In genomic region chr9:98311316-98311965, GRCm38 (mm10) we compare ENCODE assay signal across 26 mouse cellular contexts. TPM values are rescaled to one million over a fixed set of nuclear protein-coding genes. Genes with fewer than 3 reads are reported as not detected.
A peak's percentile ranks its signal among the peaks of the same experiment; 100 is the strongest.
DNase-seq lines count a peak whose midpoint lies in the region; ATAC-seq and TF ChIP-seq lines count a peak whose summit lies in the region.
"Had no signal": no experiment of that assay in that cellular context is flagged by ENCODE, and none has a peak within 500 bp of the region (broad histone marks: within the 10 kb centered on the region; RNA-seq: fewer than 3 reads in every experiment).

No protein-coding gene starts in this region.

- no peaks in the 10 kb centered on the region for H3K9me3 ChIP-seq in kidney, postnatal 0 days (replicated peaks; ENCODE audit: low read length)
- H3K9me3 ChIP-seq in kidney, embryonic 14.5 days (ENCODE audit: control insufficient read depth, low read length) = no peaks in the 10 kb centered on the region
- H3K9me3 ChIP-seq in liver, embryonic 13.5 days (replicated peaks) = no peaks in the 10 kb centered on the region
- H3K9me3 ChIP-seq in liver, postnatal 0 days (ENCODE audit: low read length) = 0 out of 2 replicates have a peak, but pooled peaks cover 4% of the 10 kb centered on the region
- H3K9me3 ChIP-seq in liver, embryonic 15.5 days (replicated peaks) = no peaks in the 10 kb centered on the region
- no peaks in the 10 kb centered on the region for H3K9me3 ChIP-seq in midbrain, postnatal 0 days (ENCODE audit: low read length)
- H3K9me3 ChIP-seq: embryonic facial prominence, embryonic 12.5 days; embryonic facial prominence, embryonic 15.5 days; heart, embryonic 15.5 days; hindbrain, embryonic 10.5 days; hindbrain, embryonic 13.5 days had no signal

- no peak overlapping the region for H3K4me3 ChIP-seq in kidney, postnatal 0 days (replicated peaks; ENCODE audit: low read depth, low read length)
- no peak overlapping the region for H3K4me3 ChIP-seq in kidney, embryonic 14.5 days (ENCODE audit: low read length)
- no peak overlapping the region for H3K4me3 ChIP-seq in liver, embryonic 13.5 days (replicated peaks)
- no peak overlapping the region for H3K4me3 ChIP-seq in liver, postnatal 0 days (ENCODE audit: low read depth, low read length)
- H3K4me3 ChIP-seq in liver, embryonic 15.5 days (replicated peaks) = no peak overlapping the region
- H3K4me3 ChIP-seq in midbrain, postnatal 0 days (ENCODE audit: low read depth, low read length) = no peak overlapping the region
- H3K4me3 ChIP-seq: embryonic facial prominence, embryonic 12.5 days; embryonic facial prominence, embryonic 15.5 days; heart, embryonic 12.5 days; heart, embryonic 15.5 days; hindbrain, embryonic 10.5 days; hindbrain, embryonic 13.5 days had no signal

- H3K36me3 ChIP-seq in kidney, postnatal 0 days (ENCODE audit: insufficient read depth, low read length) = no peaks in the 10 kb centered on the region
- H3K36me3 ChIP-seq in kidney, embryonic 14.5 days (ENCODE audit: control insufficient read depth, insufficient read depth, low read length) = no peaks in the 10 kb centered on the region
- H3K36me3 ChIP-seq in liver, embryonic 13.5 days = peaks cover 75% of the 10 kb centered on the region
- peaks cover 5% of the 10 kb centered on the region; the same call in 1 of the 2 replicates for H3K36me3 ChIP-seq in liver, postnatal 0 days (replicated peaks; ENCODE audit: insufficient read depth, low read length)
- H3K36me3 ChIP-seq in liver, embryonic 15.5 days (replicated peaks) = peaks cover 71% of the 10 kb centered on the region
- no peaks in the 10 kb centered on the region for H3K36me3 ChIP-seq in midbrain, postnatal 0 days (ENCODE audit: insufficient read depth, low read length)
- H3K36me3 ChIP-seq: embryonic facial prominence, embryonic 12.5 days; embryonic facial prominence, embryonic 15.5 days; heart, embryonic 12.5 days; heart, embryonic 15.5 days; hindbrain, embryonic 10.5 days; hindbrain, embryonic 13.5 days had no signal

- no peak for TF ChIP-seq EP300 in liver, postnatal 0 days (IDR thresholded peaks at IDR 0.05; ENCODE audit: low read depth)

- no peaks in the 10 kb centered on the region for H3K4me1 ChIP-seq in kidney, postnatal 0 days (replicated peaks; ENCODE audit: insufficient read depth, low read length)
- no peaks in the 10 kb centered on the region for H3K4me1 ChIP-seq in kidney, embryonic 14.5 days (ENCODE audit: control insufficient read depth, insufficient read depth, low read length)
- peaks cover 71% of the 10 kb centered on the region for H3K4me1 ChIP-seq in liver, embryonic 13.5 days (replicated peaks)
- H3K4me1 ChIP-seq in liver, postnatal 0 days (ENCODE audit: insufficient read depth) = peaks cover 22% of the 10 kb centered on the region
- peaks cover 76% of the 10 kb centered on the region for H3K4me1 ChIP-seq in liver, embryonic 15.5 days (replicated peaks)
- no peaks in the 10 kb centered on the region for H3K4me1 ChIP-seq in midbrain, postnatal 0 days (ENCODE audit: insufficient read depth, low read length)
- H3K4me1 ChIP-seq: embryonic facial prominence, embryonic 12.5 days; embryonic facial prominence, embryonic 15.5 days; heart, embryonic 15.5 days had no signal

- no peak for ATAC-seq in kidney, postnatal 0 days (replicated peaks; ENCODE audit: low FRiP score, low read depth)
- no peak for ATAC-seq in kidney, embryonic 14.5 days (ENCODE audit: low FRiP score, low TSS enrichment)
- no peak for ATAC-seq in liver, embryonic 13.5 days (ENCODE audit: low read depth)
- ATAC-seq in liver, postnatal 0 days = no peak
- no peak for ATAC-seq in liver, embryonic 15.5 days (ENCODE audit: insufficient read depth)
- no peak for ATAC-seq in midbrain, postnatal 0 days (ENCODE audit: low FRiP score)
- ATAC-seq: forebrain, embryonic 14.5 days; forebrain, postnatal 0 days; hindbrain, embryonic 16.5 days; Patski had no signal

- no peaks in the 10 kb centered on the region for H3K27me3 ChIP-seq in kidney, postnatal 0 days (ENCODE audit: insufficient read depth, low read length)
- H3K27me3 ChIP-seq in kidney, embryonic 14.5 days (ENCODE audit: control insufficient read depth, insufficient read depth, low read length) = no peaks in the 10 kb centered on the region; the same call in 1 of the 2 replicates
- no peaks in the 10 kb centered on the region for H3K27me3 ChIP-seq in liver, embryonic 13.5 days
- H3K27me3 ChIP-seq in liver, postnatal 0 days (ENCODE audit: insufficient read depth, low read length) = no peaks in the 10 kb centered on the region
- H3K27me3 ChIP-seq in liver, embryonic 15.5 days = no peaks in the 10 kb centered on the region
- H3K27me3 ChIP-seq in midbrain, postnatal 0 days (ENCODE audit: insufficient read depth, low read length) = no peaks in the 10 kb centered on the region; the same call in 1 of the 2 replicates
- H3K27me3 ChIP-seq: embryonic facial prominence, embryonic 12.5 days; embryonic facial prominence, embryonic 15.5 days; heart, embryonic 12.5 days; heart, embryonic 15.5 days; hindbrain, embryonic 13.5 days; Patski had no signal

- H3K4me2 ChIP-seq in kidney, postnatal 0 days (ENCODE audit: low read length) = no peak overlapping the region
- no peak overlapping the region for H3K4me2 ChIP-seq in kidney, embryonic 14.5 days (replicated peaks; ENCODE audit: low read depth, low read length)
- H3K4me2 ChIP-seq in liver, embryonic 13.5 days = no peak overlapping the region
- H3K4me2 ChIP-seq in liver, postnatal 0 days (ENCODE audit: low read depth, low read length) = no peak overlapping the region
- H3K4me2 ChIP-seq in liver, embryonic 15.5 days = no peak overlapping the region
- no peak overlapping the region for H3K4me2 ChIP-seq in midbrain, postnatal 0 days (ENCODE audit: low read depth, low read length, poor library complexity, severe bottlenecking)
- H3K4me2 ChIP-seq: embryonic facial prominence, embryonic 12.5 days; embryonic facial prominence, embryonic 15.5 days; heart, embryonic 12.5 days; heart, embryonic 15.5 days; hindbrain, embryonic 13.5 days had no signal

- no peak for TF ChIP-seq CTCF in kidney, postnatal 0 days (IDR thresholded peaks at IDR 0.05; ENCODE audit: low read depth)
- no peak for TF ChIP-seq CTCF in liver, postnatal 0 days (IDR thresholded peaks at IDR 0.05; ENCODE audit: low read depth)
- no peak for TF ChIP-seq CTCF in midbrain, postnatal 0 days (IDR thresholded peaks at IDR 0.05)

- WGBS in kidney, postnatal 0 days = 55% methylated on average over 12 of the region's 12 CpGs
- WGBS in kidney, embryonic 14.5 days = 55% methylated on average over 12 of the region's 12 CpGs
- 88% methylated on average over 12 of the region's 12 CpGs for WGBS in liver, embryonic 13.5 days (ENCODE audit: insufficient replicate concordance)
- WGBS in liver, postnatal 0 days (ENCODE audit: insufficient replicate concordance) = 88% methylated on average over 12 of the region's 12 CpGs
- WGBS in liver, embryonic 15.5 days (ENCODE audit: insufficient replicate concordance) = 83% methylated on average over 12 of the region's 12 CpGs
- WGBS in midbrain, postnatal 0 days = 77% methylated on average over 12 of the region's 12 CpGs

- no peak overlapping the region for H3K9ac ChIP-seq in kidney, postnatal 0 days (ENCODE audit: low read depth, low read length)
- no peak overlapping the region for H3K9ac ChIP-seq in kidney, embryonic 14.5 days (ENCODE audit: low read depth, low read length)
- H3K9ac ChIP-seq in liver, embryonic 13.5 days = peak overlapping the region; percentile 58; the same call in 1 of the 2 replicates
- H3K9ac ChIP-seq in liver, postnatal 0 days (replicated peaks) = no peak overlapping the region
- no peak overlapping the region for H3K9ac ChIP-seq in liver, embryonic 15.5 days
- H3K9ac ChIP-seq in midbrain, postnatal 0 days (replicated peaks; ENCODE audit: low read length, poor library complexity, severe bottlenecking) = no peak overlapping the region
- H3K9ac ChIP-seq: embryonic facial prominence, embryonic 12.5 days; embryonic facial prominence, embryonic 15.5 days; forebrain, postnatal 0 days; heart, embryonic 12.5 days; heart, embryonic 15.5 days; hindbrain, embryonic 13.5 days had no signal

- H3K27ac ChIP-seq in kidney, postnatal 0 days = no peak overlapping the region
- no peak overlapping the region for H3K27ac ChIP-seq in kidney, embryonic 14.5 days (ENCODE audit: low read depth, low read length)
- H3K27ac ChIP-seq in liver, embryonic 13.5 days = peak overlapping the region; percentile 88
- H3K27ac ChIP-seq in liver, postnatal 0 days (ENCODE audit: low read depth) = no peak overlapping the region
- peak overlapping the region; percentile 80 for H3K27ac ChIP-seq in liver, embryonic 15.5 days (replicated peaks)
- H3K27ac ChIP-seq in midbrain, postnatal 0 days (ENCODE audit: low read depth, low read length) = no peak overlapping the region
- H3K27ac ChIP-seq: embryonic facial prominence, embryonic 12.5 days; embryonic facial prominence, embryonic 15.5 days; heart, embryonic 15.5 days; hindbrain, embryonic 13.5 days had no signal

- DNase-seq in kidney, postnatal 0 days (ENCODE audit: low spot score) = peak; percentile 40
- DNase-seq in liver, embryonic 13.5 days = no peak
- no peak for DNase-seq in liver, postnatal 0 days
- peak; percentile 66 for DNase-seq in retina, embryonic 14.5 days (ENCODE audit: low spot score)
- no peak for DNase-seq in midbrain, postnatal 0 days (ENCODE audit: low spot score)
- DNase-seq in testis, postnatal 10 days (ENCODE audit: low spot score) = no peak
- DNase-seq: adrenal gland, postnatal 10 days; adrenal gland, postnatal 36 days; cerebellum, adult 2 months; cerebellum, adult 9-11 months; forebrain, postnatal 0 days; gastrocnemius, postnatal 25 days; heart, adult 18-20 months; heart, postnatal 10 days; heart, postnatal 36 days had no signal

RNA-seq across cellular contexts. Expression of gene Nmnat3, which starts 24.2 kb away (rescaled TPM):
- 15.1 and 15.6 TPM in 2 replicates for polyA plus RNA-seq in kidney, postnatal 0 days (2015; fragmentation: Nextera tagmentation; extraction: Ambion mirVana)
- 6.4 and 8.4 TPM in 2 replicates for polyA plus RNA-seq in kidney, embryonic 14.5 days (2014; fragmentation: Nextera tagmentation; extraction: Ambion mirVana)
- polyA plus RNA-seq in liver, embryonic 13.5 days (2015; fragmentation: Nextera tagmentation; extraction: Ambion mirVana) = 31.1 and 31.6 TPM in 2 replicates
- polyA plus RNA-seq in liver, postnatal 0 days (2015; fragmentation: Nextera tagmentation; extraction: Ambion mirVana) = 13.9 and 14.2 TPM in 2 replicates
- polyA plus RNA-seq in liver, embryonic 15.5 days (2015; fragmentation: Nextera tagmentation; extraction: Ambion mirVana) = 28.0 and 28.6 TPM in 2 replicates
- 0.88 and 1.6 TPM in 2 replicates for total RNA-seq in midbrain, postnatal 0 days (2014; rRNA removed)
- polyA plus RNA-seq in midbrain, postnatal 0 days (2015; fragmentation: Nextera tagmentation; extraction: Ambion mirVana) = 1.0 and 1.5 TPM in 2 replicates

Comparison
In these comparisons a context has a peak if more than half of its experiments do, and no peak if none do; other contexts are left out.
1. H3K27ac ChIP-seq: peak in liver, embryonic 13.5 days (single experiment) and liver, embryonic 15.5 days (single experiment); none in kidney, postnatal 0 days (single experiment), kidney, embryonic 14.5 days (single experiment), liver, postnatal 0 days (single experiment) and midbrain, postnatal 0 days (single experiment).
2. DNase-seq: peak in kidney, postnatal 0 days (single experiment) and retina, embryonic 14.5 days (single experiment); none in liver, embryonic 13.5 days (single experiment), liver, postnatal 0 days (single experiment), midbrain, postnatal 0 days (single experiment) and testis, postnatal 10 days (single experiment).